Mouse (Mus musculus) myocyte (in vitro differentiated cells): ENCODE measurements around the gene Ahnak. TPM values are rescaled to one million over a fixed set of nuclear protein-coding genes. Genes with fewer than 3 reads are reported as not detected.
"Not testable (repeated sequence)": the region's sequence is repeated elsewhere in the genome, so short reads cannot be mapped to it uniquely, and the experiment has no call there.

Experiments used
- H3K27me3 ChIP-seq: one replicate; pipeline ENCODE4 v1.6.1; 2011; ENCODE audit not compliant: control insufficient read depth, insufficient read depth, insufficient read length
- H3K36me3 ChIP-seq: one replicate; pipeline ENCODE4 v1.6.1; 2011; ENCODE audit not compliant: control insufficient read depth, insufficient read depth
- H3K4me2 ChIP-seq: one replicate; pipeline ENCODE4 v1.6.1; 2011; ENCODE audit warnings: low read depth, control low read depth
- H3K4me3 ChIP-seq: one replicate; pipeline ENCODE4 v1.5.1; 2011; ENCODE audit warnings: mild to moderate bottlenecking, control low read depth, moderate library complexity
- H3K79me2 ChIP-seq: one replicate; pipeline ENCODE4 v1.6.1; 2011; ENCODE audit not compliant: control insufficient read depth, insufficient read depth
- H3ac ChIP-seq: one replicate; pipeline ENCODE4 v1.6.1; 2011; ENCODE audit not compliant: control insufficient read depth, insufficient read length
- CEBPB ChIP-seq: IDR thresholded peaks from 2 replicates; pipeline ENCODE4 v1.6.1; 2011; ENCODE audit warnings: mild to moderate bottlenecking, moderate library complexity; ENCODE audit not compliant: poor library complexity, insufficient read depth, severe bottlenecking
- E2F4 ChIP-seq: IDR thresholded peaks from one replicate; pipeline ENCODE4 v1.6.1; 2011; ENCODE audit warnings: mild to moderate bottlenecking, control low read depth, moderate library complexity; ENCODE audit not compliant: insufficient read depth
- MAX ChIP-seq: IDR thresholded peaks from one replicate; pipeline ENCODE4 v1.6.1; 2011; ENCODE audit warnings: low read depth, mild to moderate bottlenecking, control low read depth
- MYOD1 ChIP-seq, 3 experiments: IDR thresholded peaks; one replicate each; pipeline ENCODE4 v1.6.1; 2011; ENCODE audit warnings: control low read depth in 2 of 3, low read depth in 2 of 3, mild to moderate bottlenecking in 2 of 3, moderate library complexity in 1 of 3; ENCODE audit not compliant: insufficient read length in 2 of 3, control insufficient read depth in 1 of 3
- MYOG ChIP-seq, 3 experiments: IDR thresholded peaks; one replicate each; pipeline ENCODE4 v1.6.1; 2011; ENCODE audit warnings: control low read depth in 2 of 3, low read depth in 2 of 3, mild to moderate bottlenecking in 2 of 3; ENCODE audit not compliant: insufficient read length in 2 of 3, control insufficient read depth in 1 of 3, insufficient read depth in 1 of 3
- POLR2A ChIP-seq: IDR thresholded peaks from one replicate; pipeline ENCODE4 v1.6.1; 2011; ENCODE audit warnings: low read depth, mild to moderate bottlenecking, control low read depth, moderate library complexity; ENCODE audit not compliant: insufficient read length
- POLR2AphosphoS2 ChIP-seq: IDR thresholded peaks from one replicate; pipeline ENCODE4 v1.6.1; 2011; ENCODE audit warnings: low read depth, control low read depth; ENCODE audit not compliant: insufficient read length
- REST ChIP-seq: IDR thresholded peaks from one replicate; pipeline ENCODE4 v1.6.1; 2011; ENCODE audit warnings: mild to moderate bottlenecking, control low read depth, moderate library complexity; ENCODE audit not compliant: insufficient read depth, insufficient read length
- SRF ChIP-seq: IDR thresholded peaks from one replicate; pipeline ENCODE4 v1.6.1; 2011; ENCODE audit warnings: low read depth; ENCODE audit not compliant: control insufficient read depth, insufficient read length
- TCF12 ChIP-seq: IDR thresholded peaks from one replicate; pipeline ENCODE4 v1.6.1; 2011; ENCODE audit warnings: mild to moderate bottlenecking, control low read depth; ENCODE audit not compliant: poor library complexity, insufficient read depth, severe bottlenecking
- TCF3 ChIP-seq: IDR thresholded peaks from one replicate; pipeline ENCODE4 v1.6.1; 2011; ENCODE audit warnings: low read depth, control low read depth; ENCODE audit not compliant: insufficient read length
- USF1 ChIP-seq: IDR thresholded peaks from one replicate; pipeline ENCODE4 v1.6.1; 2011; ENCODE audit warnings: low read depth, mild to moderate bottlenecking, control low read depth, moderate library complexity
- polyA plus RNA-seq: library from polyadenylated mRNA; unstranded; fragments of >200 nt; fragmentation: generic; extraction: Trizol; gene quantifications from one replicate; pipeline ENCODE4 v1.2.1, GENCODE M21; 2012; ENCODE audit warnings: missing spikeins

Ahnak gene
- polyA plus RNA-seq, 1 experiment: 93.3 TPM

DNA sequence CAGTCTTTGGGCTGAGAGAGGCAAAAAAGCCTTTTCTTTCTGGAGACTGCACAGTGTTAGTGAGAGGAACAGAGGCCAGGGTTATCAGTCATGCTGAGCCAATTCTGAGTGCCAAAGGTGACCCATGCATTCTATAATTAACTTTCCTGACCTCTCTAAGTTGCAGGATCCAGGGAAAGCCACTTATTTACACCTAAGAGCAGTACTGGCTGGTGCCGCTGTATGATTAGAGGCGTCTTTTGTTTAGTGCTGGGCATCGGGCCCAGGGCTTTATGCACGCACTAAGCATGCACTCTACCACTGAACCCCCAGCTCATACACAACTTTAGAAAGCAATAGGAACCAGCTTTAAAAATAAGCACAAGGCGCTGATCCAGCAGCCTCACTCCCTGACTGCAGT is 128.2 kb downstream of the Ahnak start:
- TF ChIP-seq POLR2AphosphoS2 (no peak), REST (no peak), POLR2A (no peak), MYOG (IDR thresholded peaks at IDR 0.05; ENCODE audit: control insufficient read depth in 1 of 3, insufficient read depth in 1 of 3, insufficient read length in 2 of 3, low read depth in 2 of 3) (no peak), SRF (no peak), MYOD1 (IDR thresholded peaks at IDR 0.05; ENCODE audit: control insufficient read depth in 1 of 3, insufficient read length in 2 of 3, low read depth in 2 of 3) (no peak), MAX (no peak)
- Histone ChIP-seq H3K4me3 (no peak overlapping the region), H3K79me2 (no peaks in the 10 kb centered on the region), H3K4me2 (no peak overlapping the region), H3K27me3 (no peaks in the 10 kb centered on the region), H3ac (no peak overlapping the region), H3K36me3 (no peaks in the 10 kb centered on the region)

- TF ChIP-seq SRF (no peak), USF1 (no peak), E2F4 (no peak), CEBPB (no peak), MAX (no peak)
Measured at GRCm38 (mm10) chr19:9119655-9120425, 130.8 kb downstream of the Ahnak start.

DNA sequence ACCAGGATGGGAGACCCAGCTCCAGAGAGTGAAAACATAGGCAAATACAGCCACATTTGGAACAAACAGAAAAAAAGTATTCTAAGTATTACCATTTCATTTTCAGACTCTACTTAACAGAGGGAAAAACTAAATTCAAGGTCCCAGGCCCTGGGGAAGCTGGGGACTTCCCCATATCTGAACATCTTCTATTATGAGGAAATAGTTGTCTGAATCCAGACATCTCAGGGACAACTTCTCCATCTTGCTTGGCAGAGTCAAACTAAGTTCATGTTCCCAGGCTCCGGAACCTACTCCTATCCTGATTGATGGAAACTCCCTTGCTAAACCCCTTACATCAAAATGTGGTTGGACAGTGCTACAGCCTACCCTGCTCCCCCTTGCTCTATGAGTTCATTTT is 133.3 kb downstream of the Ahnak start:
- TF ChIP-seq TCF12: no peak
- TF ChIP-seq POLR2A: no peak
- no peak for TF ChIP-seq CEBPB
- TF ChIP-seq MYOG (IDR thresholded peaks at IDR 0.05; ENCODE audit: control insufficient read depth in 1 of 3, insufficient read depth in 1 of 3, insufficient read length in 2 of 3, low read depth in 2 of 3): no peak
- no peak for TF ChIP-seq REST
- no peak for TF ChIP-seq POLR2AphosphoS2
- no peak for TF ChIP-seq USF1
- no peak for TF ChIP-seq TCF3
- TF ChIP-seq MAX: no peak
- TF ChIP-seq MYOD1 (IDR thresholded peaks at IDR 0.05; ENCODE audit: control insufficient read depth in 1 of 3, insufficient read length in 2 of 3, low read depth in 2 of 3): no peak
- TF ChIP-seq E2F4: no peak
- no peak for TF ChIP-seq SRF
- Histone ChIP-seq H3K4me2 (no peak overlapping the region), H3K79me2 (no peaks in the 10 kb centered on the region), H3K36me3 (no peaks in the 10 kb centered on the region), H3K27me3 (no peaks in the 10 kb centered on the region), H3ac (no peak overlapping the region), H3K4me3 (no peak overlapping the region)

More at GRCm38 (mm10) chr19:9119655-9120425, 130.8 kb downstream of the Ahnak start:
- Histone ChIP-seq H3K27me3 (no peaks in the 10 kb centered on the region), H3ac (no peak overlapping the region), H3K4me3 (no peak overlapping the region), H3K36me3 (no peaks in the 10 kb centered on the region), H3K79me2 (no peaks in the 10 kb centered on the region), H3K4me2 (no peak overlapping the region)

GRCm38 (mm10) chr19:9123986-9124385 is 134.9 kb downstream of the Ahnak start:
- H3ac ChIP-seq, H3K36me3 ChIP-seq, H3K79me2 ChIP-seq, H3K4me2 ChIP-seq, H3K27me3 ChIP-seq, H3K4me3 ChIP-seq: not testable (repeated sequence)

Other genes with a start within 250 kb of the Ahnak start
- 0.94 TPM for gene 1700092M07Rik, start 248.6 kb upstream of the Ahnak start, polyA plus RNA-seq
- 49.5 TPM for gene Stx5a, start 247.9 kb upstream of the Ahnak start, polyA plus RNA-seq
- gene Nxf1, start 232.2 kb upstream of the Ahnak start, polyA plus RNA-seq: 64.3 TPM
- 59.4 TPM for gene Tmem223, start 218.3 kb upstream of the Ahnak start, polyA plus RNA-seq
- 31.6 TPM for gene Tmem179b, start 214.8 kb upstream of the Ahnak start, polyA plus RNA-seq
- gene Taf6l, start 202.9 kb upstream of the Ahnak start, polyA plus RNA-seq: 19.6 TPM
- 152 TPM for gene Polr2g, start 190.7 kb upstream of the Ahnak start, polyA plus RNA-seq
- 2.4 TPM for gene Zbtb3, start 186.7 kb upstream of the Ahnak start, polyA plus RNA-seq
- 18.7 TPM for gene Ttc9c, start 170.0 kb upstream of the Ahnak start, polyA plus RNA-seq
- 42.1 TPM for gene Hnrnpul2, start 169.3 kb upstream of the Ahnak start, polyA plus RNA-seq
- 1.00 TPM for gene AC129217.1, start 159.5 kb upstream of the Ahnak start, polyA plus RNA-seq
- 5.7 TPM for gene Bscl2, start 151.8 kb upstream of the Ahnak start, polyA plus RNA-seq
- gene Gng3, start 150.1 kb upstream of the Ahnak start, polyA plus RNA-seq: 0.25 TPM
- gene Lrrn4cl, start 138.5 kb upstream of the Ahnak start, polyA plus RNA-seq: 0.25 TPM
- gene Ubxn1, start 117.8 kb upstream of the Ahnak start, polyA plus RNA-seq: 236 TPM
- 37.0 TPM for gene Uqcc3, start 108.4 kb upstream of the Ahnak start, polyA plus RNA-seq
- 3.3 TPM for gene Lbhd1, start 105.6 kb upstream of the Ahnak start, polyA plus RNA-seq
- gene Gm49403, start 105.4 kb upstream of the Ahnak start, polyA plus RNA-seq: not detected
- 73.1 TPM for gene 1810009A15Rik, start 100.4 kb upstream of the Ahnak start, polyA plus RNA-seq
- gene Gm49416, start 100.4 kb upstream of the Ahnak start, polyA plus RNA-seq: 0.44 TPM
- 23.2 TPM for gene Ints5, start 96.3 kb upstream of the Ahnak start, polyA plus RNA-seq
- gene Ganab, start 91.2 kb upstream of the Ahnak start, polyA plus RNA-seq: 109 TPM
- gene B3gat3, start 68.9 kb upstream of the Ahnak start, polyA plus RNA-seq: 66.3 TPM
- gene Rom1, start 59.9 kb upstream of the Ahnak start, polyA plus RNA-seq: 6.0 TPM
- 14.7 TPM for gene Eml3, start 59.7 kb upstream of the Ahnak start, polyA plus RNA-seq
- gene Mta2, start 47.4 kb upstream of the Ahnak start, polyA plus RNA-seq: 81.5 TPM
- gene Tut1, start 35.4 kb upstream of the Ahnak start, polyA plus RNA-seq: 24.9 TPM
- 896 TPM for gene Eef1g, start 22.2 kb upstream of the Ahnak start, polyA plus RNA-seq
- gene Scgb1a1, start 98.7 kb downstream of the Ahnak start, polyA plus RNA-seq: not detected
- gene Asrgl1, start 146.4 kb downstream of the Ahnak start, polyA plus RNA-seq: 5.0 TPM